Mouse (Mus musculus) lung, postnatal 0 days (tissue): ENCODE results near the gene 2610318N02Rik.

Experiments
- CTCF ChIP-seq: IDR thresholded peaks from 2 replicates; pipeline ENCODE4 v1.5.1; 2016; ENCODE audit warnings: antibody characterized with exemption, mild to moderate bottlenecking
- EP300 ChIP-seq: IDR thresholded peaks from 2 replicates; pipeline ENCODE4 v1.6.1; 2016; ENCODE audit warnings: antibody characterized with exemption, mild to moderate bottlenecking, control low read depth

DNA sequence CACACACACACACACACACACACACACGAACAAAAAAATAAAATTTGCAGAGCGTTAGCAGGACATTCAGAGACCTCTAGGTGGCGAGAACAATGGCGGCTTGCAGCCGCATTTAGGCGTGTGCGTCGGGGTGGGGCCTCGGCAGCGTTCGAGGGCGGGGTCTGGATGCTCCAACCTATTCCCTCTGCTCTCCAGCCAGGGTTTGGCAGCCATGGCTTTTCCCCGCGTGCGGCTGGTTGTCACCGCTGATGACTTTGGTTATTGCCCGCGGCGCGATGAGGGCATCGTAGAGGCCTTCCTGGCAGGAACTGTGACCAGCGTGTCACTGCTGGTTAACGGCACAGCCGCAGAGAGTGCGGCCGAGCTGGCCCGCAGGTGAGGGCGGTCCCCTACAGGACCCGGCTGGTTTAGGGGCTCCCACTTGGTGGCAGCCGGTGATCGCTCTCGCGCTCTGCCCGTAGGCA, 21.8 kb upstream of the 2610318N02Rik start, which contains the start of gene Ccdc116:
- TF ChIP-seq CTCF (peak; percentile 72), EP300 (no peak)
